Mouse (Mus musculus) layer of hippocampus, adult 8-10 months (tissue): Measurements from ENCODE around the gene Hivep1. TPM values are rescaled to one million over a fixed set of nuclear protein-coding genes. Genes with fewer than 3 reads are reported as not detected.

Experiments
- DNase-seq, 2 experiments: peaks; one replicate each; pipeline ENCODE4 v3.0.0; 2022; ENCODE audit warnings: low spot score in 2 of 2
- total RNA-seq, 4 experiments: library from RNA; stranded (reverse); gene quantifications; 2 replicates each; pipeline ENCODE4 v1.2.4; 2022

The Hivep1 gene
- total RNA-seq, 4 experiments from 2014 or later: 25.8 to 32.3 (median 31.3) TPM

DNA sequence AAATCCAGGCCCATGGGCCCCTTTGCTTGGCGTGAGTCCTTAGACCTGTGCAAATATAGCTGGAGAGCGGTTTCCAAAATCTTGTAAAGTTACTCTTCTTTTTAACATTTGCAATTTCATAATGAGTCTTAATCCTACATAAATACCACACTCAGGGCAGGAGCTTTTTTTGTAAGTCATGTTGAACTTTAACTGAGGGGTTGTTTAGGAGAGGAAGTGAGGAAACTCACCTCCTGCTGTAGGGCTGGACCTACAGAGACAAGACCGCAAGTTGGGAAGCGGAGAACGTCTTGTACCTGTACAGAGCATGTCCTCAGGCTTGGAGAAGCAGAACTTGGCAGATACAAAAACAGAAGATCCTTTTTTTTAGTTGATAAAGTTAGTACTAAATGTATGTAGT is 23.7 kb downstream of the Hivep1 start:
- DNase-seq: no peak

- no peak for DNase-seq
Observed at GRCm38 (mm10) chr13:42076751-42077302, 25.0 kb downstream of the Hivep1 start.

- DNase-seq: no peak
Observed at GRCm38 (mm10) chr13:42077629-42078028, 25.8 kb downstream of the Hivep1 start.

DNA sequence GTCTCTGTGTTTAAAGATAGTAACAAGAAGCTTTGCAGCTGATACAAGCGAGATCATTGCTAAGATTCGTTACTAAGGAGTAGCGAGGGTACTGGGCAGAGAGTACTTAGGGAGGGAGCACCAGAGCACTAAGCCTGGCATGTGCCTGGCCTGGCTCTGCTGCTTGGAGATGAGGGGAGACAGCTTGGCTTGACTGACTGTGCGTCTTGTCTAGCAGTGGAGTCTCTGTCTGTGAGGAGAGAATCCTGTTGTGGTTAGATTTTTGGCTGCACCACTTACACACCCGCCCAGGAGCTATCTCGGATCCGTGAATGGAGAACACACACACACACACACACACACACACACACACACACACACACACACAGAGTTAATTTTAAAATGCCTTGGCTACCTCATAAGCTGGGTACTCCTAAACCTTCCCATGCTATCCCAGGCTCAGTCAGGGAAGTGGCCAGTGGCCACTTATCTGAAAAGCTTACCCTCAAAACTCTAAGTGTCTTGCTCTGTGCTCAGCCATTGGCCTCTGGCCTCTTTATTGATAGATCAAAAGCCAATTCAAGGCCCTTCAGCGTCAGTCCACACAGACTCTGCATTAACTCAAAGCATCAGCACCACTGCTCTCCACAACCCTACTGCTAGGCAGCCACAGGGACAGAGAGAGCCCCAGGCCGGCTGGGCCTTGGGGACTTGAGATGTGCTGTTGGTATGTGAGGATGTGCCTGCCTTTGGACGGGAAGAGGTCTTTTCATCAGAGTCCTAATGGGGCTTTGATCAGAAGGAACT is 28.5 kb downstream of the Hivep1 start:
- no peak for DNase-seq

DNA sequence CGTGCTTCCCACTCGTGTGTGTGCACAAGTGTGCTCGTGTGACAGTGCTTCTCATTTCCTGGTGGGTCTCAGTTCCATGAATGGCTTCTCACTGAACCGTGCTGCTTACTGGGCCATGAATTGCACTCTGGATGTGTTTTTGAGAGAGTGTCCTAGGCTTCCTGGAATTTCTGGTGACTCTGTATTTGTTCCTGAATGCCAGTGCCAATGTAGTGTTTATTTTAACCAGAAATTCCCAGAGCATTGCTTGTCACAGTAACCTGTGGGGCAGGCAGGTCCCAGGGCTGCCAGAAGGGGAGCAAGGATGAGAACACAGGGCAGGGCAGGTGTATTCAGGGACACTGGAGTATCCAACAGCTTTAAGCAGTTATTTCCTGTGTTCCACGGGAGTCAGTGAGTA is 36.5 kb downstream of the Hivep1 start:
- no peak for DNase-seq

DNA sequence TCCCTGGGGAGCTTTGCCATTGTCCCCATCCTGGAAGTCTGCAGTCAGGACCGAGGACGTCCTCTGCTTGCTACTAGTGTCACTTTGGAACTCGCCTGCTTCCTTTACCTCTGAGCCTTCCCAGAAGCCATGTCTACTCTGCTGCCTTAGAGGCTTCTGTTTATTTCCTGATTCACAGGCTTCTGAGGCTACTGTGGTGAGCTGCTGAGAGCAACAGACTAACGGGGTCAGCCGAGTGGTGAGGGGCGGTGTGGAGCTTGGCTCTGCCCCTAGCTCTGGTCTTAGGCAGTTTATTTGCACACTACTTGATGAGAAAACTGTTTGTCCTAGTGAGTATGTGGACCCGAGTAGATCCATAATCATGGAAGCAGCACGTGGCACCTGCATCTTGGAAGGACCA is 37.2 kb downstream of the Hivep1 start:
- no peak for DNase-seq

DNA sequence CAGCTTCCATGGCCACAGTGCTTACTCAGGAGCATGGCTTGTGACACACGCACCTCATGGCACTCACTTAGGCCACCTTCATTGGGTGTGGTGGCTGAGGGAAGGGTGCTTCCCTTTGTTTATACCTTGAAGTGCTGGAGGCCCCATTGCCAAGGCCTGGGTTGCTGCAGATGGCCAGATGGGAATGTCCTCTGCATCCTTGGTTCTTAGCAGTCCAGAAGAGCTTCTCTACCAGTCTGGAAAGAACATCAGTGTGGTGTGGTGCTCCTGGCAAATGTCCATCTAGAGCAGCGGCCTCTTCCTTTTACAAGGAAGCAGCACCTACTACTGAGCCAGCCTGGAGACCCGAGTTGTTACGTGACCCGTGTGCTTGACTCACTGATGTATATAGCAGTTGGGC is 38.9 kb downstream of the Hivep1 start:
- no peak for DNase-seq

DNA sequence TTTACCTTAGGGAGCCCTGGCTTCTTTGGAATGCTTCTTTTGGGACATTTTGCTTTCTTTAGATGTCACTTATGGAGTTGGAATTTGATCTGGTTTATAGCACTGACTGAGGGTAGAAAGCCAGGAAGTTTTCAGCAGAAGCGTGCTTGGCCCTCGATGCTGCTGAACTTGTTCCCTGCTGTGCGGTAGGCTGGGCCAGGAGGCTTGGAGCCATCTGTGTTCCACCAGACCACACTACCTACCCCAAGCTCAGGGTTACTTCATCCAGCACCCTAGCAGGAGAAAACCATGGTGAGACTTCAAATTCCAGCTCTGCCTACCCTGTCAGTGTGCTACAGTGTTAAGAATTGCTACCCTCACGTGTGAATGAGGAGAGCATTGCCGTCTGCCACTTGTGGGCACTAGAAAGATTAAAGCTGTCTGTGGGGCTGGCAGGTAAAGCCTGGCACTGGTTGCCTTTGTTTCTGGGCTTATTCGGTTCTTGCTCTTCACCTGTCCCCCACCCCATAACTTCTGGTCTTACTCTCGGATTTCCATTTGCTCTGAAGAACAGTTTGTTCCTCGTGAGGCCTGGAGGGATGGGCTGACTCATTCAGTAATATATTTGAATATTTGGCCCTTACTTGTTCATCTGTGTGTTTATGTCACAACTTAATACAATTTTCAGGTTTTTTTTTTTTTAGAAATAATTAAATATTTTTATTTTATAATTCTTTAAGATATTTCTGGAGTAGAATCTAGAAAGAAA is 40.7 kb downstream of the Hivep1 start:
- no peak for DNase-seq

DNA sequence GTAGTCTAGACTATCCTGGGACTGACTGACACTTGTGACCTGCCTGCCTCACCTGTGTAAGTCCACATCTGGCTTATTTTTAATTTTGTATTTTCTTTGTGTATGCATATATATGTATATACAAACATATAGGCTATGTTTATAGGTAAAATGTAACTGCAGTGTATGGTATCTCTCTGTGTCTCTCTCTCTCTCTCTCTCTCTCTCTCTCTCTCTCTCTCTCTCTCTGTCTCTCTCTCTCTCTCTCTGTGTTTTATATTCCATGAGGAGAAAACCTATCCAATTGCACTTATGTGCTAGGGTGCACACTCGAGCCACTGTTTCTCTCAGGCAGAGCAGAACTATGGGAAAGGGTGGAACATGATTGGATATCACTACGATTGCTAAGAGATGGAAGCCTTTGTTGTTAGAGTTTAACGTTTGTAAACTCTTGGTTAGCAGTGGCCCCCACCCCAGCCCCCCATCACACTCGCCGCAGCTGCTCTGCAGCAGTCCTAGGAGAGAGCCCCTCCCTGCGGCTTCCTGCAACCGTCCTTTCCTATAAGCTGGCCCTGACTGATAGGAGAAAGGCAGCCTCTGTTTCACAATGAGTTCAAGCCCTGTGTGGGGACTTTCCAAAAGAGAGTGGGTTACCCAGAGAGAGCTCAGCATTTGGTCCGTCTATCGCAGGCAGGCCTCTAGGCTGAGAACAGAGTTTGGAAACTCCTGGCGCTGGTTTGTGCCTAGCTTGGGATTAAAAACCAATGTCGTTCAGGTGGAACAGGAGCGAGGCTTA is 41.6 kb downstream of the Hivep1 start:
- no peak for DNase-seq

DNA sequence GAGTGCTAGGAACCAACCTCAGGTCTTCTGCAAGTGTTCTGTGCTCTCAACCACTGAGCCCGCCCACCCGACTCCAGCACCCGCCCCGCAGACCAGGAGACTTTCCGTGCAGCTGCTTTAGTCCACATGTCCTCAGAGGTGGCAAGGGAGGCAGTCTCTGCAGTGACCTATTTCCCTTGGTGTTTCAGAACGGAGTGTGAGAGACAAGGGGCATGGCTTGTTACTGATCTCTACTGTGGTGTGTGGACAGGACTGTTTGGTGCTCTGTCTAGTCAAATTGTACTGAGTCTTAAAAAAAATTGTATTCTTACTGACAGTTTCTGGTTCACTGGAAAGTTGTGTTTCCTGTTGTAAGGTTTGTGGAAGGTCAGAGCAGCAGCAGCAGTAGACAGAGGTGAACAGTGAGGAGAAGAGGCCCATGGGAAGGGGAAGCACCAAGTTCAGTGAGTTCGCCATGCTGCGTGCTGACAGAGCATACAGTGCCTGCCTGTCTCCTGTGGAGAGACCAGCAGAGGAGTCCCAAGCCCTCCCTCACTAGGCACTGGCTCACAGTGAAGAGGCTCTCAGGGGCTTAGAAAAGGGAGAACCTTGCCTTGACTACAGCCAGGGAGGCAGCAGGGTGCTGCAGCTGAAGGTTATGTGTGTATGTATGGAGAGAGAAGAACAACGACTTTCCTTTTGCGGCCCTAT is 44.1 kb downstream of the Hivep1 start:
- DNase-seq: no peak

- no peak for DNase-seq
Observed at GRCm38 (mm10) chr13:42097109-42097508, 45.3 kb downstream of the Hivep1 start.

DNA sequence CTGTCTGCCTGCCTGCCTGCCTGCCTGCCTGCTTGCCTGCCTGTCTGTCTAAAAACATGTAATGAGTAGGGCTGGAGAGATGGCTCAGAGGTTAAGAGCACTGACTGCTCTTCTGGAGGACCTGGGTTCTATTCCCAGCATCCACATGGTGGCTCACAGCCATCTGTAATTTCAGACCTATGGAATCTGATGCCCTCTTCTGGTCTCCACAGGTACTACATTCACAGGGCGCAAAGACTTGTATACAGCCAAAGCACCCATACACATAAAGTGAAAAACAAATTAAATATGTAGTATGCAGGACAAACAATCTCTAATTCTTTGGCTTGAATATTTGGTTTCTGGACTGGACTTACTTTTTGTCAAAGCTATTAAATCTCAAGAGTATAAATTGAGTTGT is 46.7 kb downstream of the Hivep1 start:
- no peak for DNase-seq

- no peak for DNase-seq
Observed at GRCm38 (mm10) chr13:42099523-42099922, 47.7 kb downstream of the Hivep1 start.

DNA sequence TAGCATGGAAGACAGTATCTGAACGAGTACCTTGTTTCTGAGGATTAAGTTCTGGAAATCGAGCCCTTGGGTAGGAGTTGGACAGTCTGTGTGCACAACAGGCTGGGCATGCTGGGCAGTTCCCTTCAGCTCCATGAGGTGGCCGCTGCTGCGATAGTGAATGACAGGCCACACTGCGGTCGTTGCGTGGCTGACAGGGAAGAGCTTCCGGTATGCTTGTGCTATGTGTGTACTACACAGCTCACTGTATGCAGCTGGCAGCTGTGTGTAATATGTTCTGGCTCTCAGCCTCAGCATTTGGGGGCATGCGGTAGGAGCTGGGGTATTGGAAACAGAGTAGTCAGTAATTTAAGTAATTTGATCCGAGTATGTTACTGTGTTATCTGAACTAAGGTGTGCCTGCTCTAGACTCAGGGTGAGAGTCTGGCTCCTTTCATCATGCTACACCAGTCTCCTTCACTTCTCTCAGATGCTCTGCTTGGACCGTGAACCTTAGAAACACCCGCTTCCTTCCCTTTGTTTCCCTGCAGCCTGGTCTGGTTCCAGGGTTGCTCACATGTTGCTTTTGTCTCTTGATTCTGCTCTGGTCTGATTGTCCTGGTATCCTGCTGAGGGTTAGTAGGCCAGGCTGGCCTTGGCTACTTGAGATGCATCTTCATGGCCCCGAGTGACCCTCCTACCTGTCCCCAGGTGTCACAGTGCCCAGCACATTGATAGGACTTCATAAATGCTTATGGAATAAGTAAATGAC is 49.8 kb downstream of the Hivep1 start:
- no peak for DNase-seq

DNA sequence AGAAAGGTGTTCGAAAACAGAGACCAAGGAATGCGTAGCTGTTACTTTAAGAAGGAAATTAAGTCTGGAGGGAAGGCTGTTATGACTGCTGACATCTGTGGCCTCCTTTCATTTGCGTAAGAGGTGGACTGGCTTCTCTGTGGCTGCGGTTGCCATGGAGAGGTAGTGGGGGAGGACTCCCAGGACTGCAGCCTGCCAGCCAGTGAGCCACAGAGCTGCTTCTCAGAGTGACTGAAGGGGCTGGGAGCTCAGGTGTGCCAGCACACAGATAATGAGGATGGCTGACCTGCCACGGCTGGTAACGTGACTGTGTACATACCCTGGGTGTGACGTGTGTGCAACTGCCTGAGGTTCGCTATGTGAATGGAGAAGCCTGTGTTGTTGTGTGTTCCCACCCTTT is 51.2 kb downstream of the Hivep1 start:
- DNase-seq: peak; percentile 72 to 75

DNA sequence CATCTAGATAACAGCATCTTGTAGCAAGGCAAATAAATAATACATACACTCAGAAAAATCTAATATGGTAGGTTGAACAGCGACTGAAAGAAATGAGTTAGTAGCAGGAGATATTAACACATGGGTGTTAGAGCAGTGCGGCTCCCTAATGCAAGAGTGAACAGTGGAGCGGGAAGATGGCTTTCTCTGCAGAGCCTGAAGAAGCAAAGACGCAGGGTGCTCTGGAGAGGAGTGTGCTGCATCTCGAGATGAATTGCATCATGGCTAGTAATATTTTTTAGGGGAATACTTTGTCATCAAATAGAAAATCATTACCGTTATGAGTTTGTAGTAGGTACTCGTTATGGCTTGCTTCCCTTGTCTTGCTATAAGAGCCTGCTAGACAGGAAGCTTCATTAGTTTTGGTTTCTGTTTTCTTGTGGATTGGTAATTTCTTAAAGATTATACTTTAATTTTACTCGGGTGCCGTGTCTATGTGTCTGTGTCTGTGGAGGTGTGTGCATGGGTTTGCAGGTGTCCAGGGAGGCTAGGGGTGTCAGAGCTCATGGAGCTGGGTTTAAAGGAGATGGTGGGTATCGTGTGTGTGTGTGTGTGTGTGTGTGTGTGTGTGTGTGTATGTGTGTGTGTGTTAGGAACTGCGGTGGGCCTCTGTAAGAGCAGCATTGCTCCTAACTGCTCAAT is 51.8 kb downstream of the Hivep1 start:
- DNase-seq: no peak

GRCm38 (mm10) chr13:42104371-42104770 is 52.5 kb downstream of the Hivep1 start:
- no peak for DNase-seq

DNA sequence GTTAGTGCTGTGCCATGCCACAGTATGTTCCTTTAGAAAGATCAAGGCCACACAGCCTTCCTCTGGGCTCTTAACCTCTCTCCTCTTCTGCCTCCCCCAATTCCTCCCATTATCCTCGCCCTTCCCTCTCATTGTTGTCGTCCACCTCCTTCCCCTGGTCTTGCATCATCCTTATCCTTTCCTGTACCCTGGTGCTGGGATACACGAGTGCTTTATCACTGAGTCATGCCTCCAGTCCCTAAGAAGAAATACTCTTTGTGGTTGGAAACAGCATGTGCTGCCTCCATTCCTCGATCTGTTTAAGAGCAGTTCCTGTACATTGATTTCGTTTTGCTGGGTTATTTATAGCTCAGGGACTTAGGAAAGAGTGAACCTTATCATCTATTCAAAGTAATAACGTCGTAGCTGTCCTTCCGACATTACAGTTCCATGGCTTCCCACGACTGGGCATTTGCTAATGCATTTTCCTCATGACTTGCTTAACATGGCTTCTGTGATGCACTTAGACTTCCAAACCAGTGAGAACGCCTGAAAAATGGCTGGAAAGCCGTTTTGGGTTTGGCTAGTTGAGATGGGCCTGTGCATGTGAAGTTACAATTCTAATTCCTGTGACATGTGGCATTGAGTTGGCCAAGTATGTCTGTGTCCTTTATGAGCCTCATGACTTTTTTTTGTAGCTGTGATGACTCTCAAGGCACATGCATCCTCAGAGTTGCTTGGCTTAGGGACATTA is 56.8 kb downstream of the Hivep1 start:
- no peak for DNase-seq

- DNase-seq: no peak
Observed at GRCm38 (mm10) chr13:42110416-42110815, 58.6 kb downstream of the Hivep1 start.
